Mouse (Mus musculus): ENCODE measurements at regions not wholly inside any gene's neighbourhood (a gene's known extent, or its start where the extent isn't known, plus 50 kb on each side); places are given as distances from the start of the nearest gene placed in this dataset.

DNA sequence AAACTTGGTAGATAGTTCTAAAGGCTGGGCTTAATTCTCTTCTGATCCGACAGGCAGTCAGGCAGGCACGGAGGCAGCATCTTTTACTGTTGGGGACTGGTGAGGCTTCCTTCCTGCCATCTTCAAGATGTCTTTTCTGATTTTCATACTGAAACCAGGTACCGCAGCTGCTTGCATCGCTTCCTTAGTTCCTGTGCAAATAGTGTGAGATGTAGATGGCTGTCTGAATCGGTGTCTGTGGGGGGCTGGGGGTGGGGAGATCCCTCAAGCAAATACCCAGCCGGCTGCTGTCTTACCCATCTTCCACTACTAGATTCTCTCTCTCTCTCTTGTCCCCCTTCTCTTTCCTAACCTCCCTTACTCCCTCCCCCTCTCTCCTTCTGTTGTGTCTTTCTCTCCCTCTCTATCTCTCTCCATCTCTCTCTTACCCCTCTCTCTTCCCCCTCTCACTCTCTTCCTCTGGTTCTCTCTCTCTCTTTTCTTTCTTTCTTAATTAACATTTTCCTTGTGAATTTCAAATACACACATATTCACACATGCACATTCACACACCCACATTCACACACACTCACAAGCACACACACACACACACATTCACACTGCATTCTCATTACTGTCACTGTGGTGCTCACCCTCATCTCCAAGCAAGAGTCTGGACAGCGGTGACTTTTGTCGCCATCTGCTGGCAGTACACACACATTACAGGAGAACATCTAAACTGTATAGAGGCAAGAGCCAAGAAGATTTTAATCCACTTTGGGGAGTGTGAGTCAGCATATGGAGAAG is 96.0 kb upstream of the Rasgrp1 start:
- Histone ChIP-seq H3K27ac (ENCODE audit: insufficient read depth, low read depth, low read length) (no peak overlapping the region), H3K27me3 (replicated peaks; ENCODE audit: control insufficient read depth, insufficient read depth, low read length) (no peaks in the 10 kb centered on the region), H3K4me1 (ENCODE audit: control insufficient read depth, insufficient read depth, low read length) (no peaks in the 10 kb centered on the region), H3K36me3 (ENCODE audit: control insufficient read depth, insufficient read depth, low read length) (no peaks in the 10 kb centered on the region), H3K4me3 (ENCODE audit: insufficient read depth, low read depth, low read length) (no peak overlapping the region)
- peak; percentile 65 for DNase-seq
- TF ChIP-seq POLR2A (IDR thresholded peaks at IDR 0.05; ENCODE audit: low read depth, low read length) (no peak), CTCF (conservative IDR thresholded peaks at IDR 0.05; ENCODE audit: insufficient read depth, insufficient read length, low read depth, low read length) (peak; percentile 92)
- 63% methylated on average over 8 of the region's 8 CpGs for WGBS

DNA sequence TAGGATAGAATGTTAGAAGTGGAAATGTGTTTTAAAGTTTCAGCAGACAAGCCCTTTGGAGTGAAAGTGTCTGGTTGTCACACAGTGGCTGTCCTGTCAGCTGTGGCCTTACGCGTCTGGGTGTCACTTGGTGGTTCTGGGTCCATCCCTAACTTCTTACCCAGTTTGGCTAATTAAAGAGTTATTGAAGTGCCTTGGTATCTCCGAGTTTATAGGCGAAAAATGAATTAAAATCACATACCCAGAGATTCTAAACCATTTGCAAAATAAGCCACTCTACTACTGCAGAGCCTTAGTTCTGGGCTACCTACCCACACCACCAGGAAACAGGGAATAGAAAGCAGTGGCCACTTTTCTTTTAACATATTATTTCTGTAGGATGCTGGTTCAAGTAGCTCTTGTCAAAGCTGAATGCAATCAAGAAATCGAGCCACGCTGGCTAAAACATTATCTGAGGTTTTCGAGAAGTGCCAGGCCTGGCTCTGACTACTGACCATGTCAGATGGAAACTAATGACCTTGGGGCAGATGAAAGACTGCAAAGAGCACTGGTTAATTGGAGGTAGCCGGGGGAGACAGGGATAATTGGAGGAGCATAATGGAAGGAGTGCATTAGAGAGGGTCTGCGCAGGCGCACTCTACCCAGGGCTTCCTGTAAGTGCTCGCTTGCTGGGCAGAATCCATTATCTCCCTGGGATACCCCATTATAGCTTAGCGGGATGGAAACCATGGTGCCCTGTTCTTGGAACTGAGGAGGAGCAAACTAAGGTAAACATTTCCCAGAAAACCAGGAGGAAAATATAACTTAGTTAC is 96.8 kb upstream of the Rasgrp1 start:
- H3K4me1 ChIP-seq (ENCODE audit: control insufficient read depth, insufficient read depth, low read length): no peaks in the 10 kb centered on the region
- no peak for DNase-seq
- H3K36me3 ChIP-seq (ENCODE audit: control insufficient read depth, insufficient read depth, low read length): no peaks in the 10 kb centered on the region
- TF ChIP-seq POLR2A (IDR thresholded peaks at IDR 0.05; ENCODE audit: low read depth, low read length) (no peak), CTCF (conservative IDR thresholded peaks at IDR 0.05; ENCODE audit: insufficient read depth, insufficient read length, low read depth, low read length) (no peak)
- H3K27me3 ChIP-seq (replicated peaks; ENCODE audit: control insufficient read depth, insufficient read depth, low read length): no peaks in the 10 kb centered on the region
- no peak overlapping the region for H3K27ac ChIP-seq (ENCODE audit: insufficient read depth, low read depth, low read length)
- H3K4me3 ChIP-seq (ENCODE audit: insufficient read depth, low read depth, low read length): no peak overlapping the region
- WGBS: 67% methylated on average over 12 of the region's 12 CpGs

DNA sequence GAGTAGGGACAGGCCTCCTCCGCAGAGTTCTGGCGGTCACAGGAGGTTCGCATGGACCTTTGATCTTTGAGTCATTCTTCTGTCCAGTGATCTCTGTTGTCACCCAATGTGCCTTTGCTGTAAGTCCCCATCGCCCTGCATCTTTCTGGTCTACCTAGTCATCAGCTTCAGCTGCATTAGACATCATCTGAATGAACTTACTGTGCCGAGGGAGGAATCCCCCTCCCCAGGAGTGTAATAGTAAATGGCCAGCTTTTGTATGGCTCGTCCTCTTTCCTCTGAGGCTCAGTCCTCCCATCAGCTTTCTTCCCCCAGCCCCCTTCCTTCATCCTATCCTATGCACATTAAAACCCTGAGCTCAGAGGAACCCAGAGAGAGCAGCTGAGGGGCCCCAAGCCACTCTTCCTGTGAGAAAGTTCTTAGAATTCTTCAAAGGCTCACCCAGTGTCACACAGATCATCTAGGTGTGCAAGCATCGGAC is 98.0 kb upstream of the Rasgrp1 start:
- TF ChIP-seq POLR2A (IDR thresholded peaks at IDR 0.05; ENCODE audit: low read depth, low read length): no peak
- TF ChIP-seq CTCF (conservative IDR thresholded peaks at IDR 0.05; ENCODE audit: insufficient read depth, insufficient read length, low read depth, low read length): no peak
- no peak for DNase-seq
- H3K27me3 ChIP-seq (replicated peaks; ENCODE audit: control insufficient read depth, insufficient read depth, low read length): no peaks in the 10 kb centered on the region
- H3K4me1 ChIP-seq (ENCODE audit: control insufficient read depth, insufficient read depth, low read length): no peaks in the 10 kb centered on the region
- H3K27ac ChIP-seq (ENCODE audit: insufficient read depth, low read depth, low read length): no peak overlapping the region
- H3K36me3 ChIP-seq (ENCODE audit: control insufficient read depth, insufficient read depth, low read length): no peaks in the 10 kb centered on the region
- WGBS: 68% methylated on average over 7 of the region's 7 CpGs
- H3K4me3 ChIP-seq (ENCODE audit: insufficient read depth, low read depth, low read length): no peak overlapping the region

DNA sequence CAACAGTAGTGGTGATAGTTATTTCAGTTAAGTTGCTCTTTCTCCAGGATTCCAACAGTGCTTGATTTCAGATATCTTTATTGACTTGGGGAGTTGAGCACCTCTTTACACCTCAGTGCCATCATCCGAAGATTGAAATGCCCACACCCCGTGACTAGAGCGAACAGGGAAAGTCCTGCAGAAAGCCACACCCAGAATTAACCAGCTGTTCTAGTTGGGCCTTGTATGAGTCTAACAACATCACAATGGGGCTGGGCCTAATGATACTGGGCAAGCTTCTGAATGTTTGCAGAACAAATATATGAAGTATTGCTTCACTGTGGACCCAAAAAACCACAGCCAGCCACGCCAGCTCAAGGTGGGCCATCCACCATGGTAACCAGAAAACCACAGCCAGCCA is 100.1 kb upstream of the Rasgrp1 start:
- no peak for DNase-seq
- 71% methylated on average over 4 of the region's 4 CpGs for WGBS
- H3K4me1 ChIP-seq (ENCODE audit: control insufficient read depth, insufficient read depth, low read length): no peaks in the 10 kb centered on the region
- TF ChIP-seq CTCF (conservative IDR thresholded peaks at IDR 0.05; ENCODE audit: insufficient read depth, insufficient read length, low read depth, low read length): no peak
- TF ChIP-seq POLR2A (IDR thresholded peaks at IDR 0.05; ENCODE audit: low read depth, low read length): no peak
- H3K4me3 ChIP-seq (ENCODE audit: insufficient read depth, low read depth, low read length): no peak overlapping the region
- H3K27ac ChIP-seq (ENCODE audit: insufficient read depth, low read depth, low read length): no peak overlapping the region
- no peaks in the 10 kb centered on the region for H3K36me3 ChIP-seq (ENCODE audit: control insufficient read depth, insufficient read depth, low read length)
- H3K27me3 ChIP-seq (replicated peaks; ENCODE audit: control insufficient read depth, insufficient read depth, low read length): no peaks in the 10 kb centered on the region

DNA sequence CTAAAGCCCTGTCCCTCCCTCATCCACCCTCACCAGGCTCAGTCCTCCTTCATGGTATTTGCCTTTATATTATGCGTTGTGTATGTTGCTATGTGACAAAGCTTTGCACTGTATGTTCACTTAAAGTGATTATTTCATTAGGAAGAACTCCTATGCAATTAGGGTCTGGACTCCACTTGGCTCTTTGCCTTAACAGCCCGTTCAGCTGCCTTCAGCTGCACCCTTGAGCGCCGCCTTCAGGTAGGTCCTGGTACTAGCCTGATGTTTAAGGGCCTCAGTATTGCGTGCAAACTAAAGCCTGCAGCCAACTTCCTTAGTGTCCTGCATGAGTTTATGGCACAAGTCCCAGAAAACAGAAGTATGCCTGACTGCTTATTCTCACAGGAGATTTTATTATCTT is 101.9 kb upstream of the Rasgrp1 start:
- Histone ChIP-seq H3K36me3 (ENCODE audit: control insufficient read depth, insufficient read depth, low read length) (no peaks in the 10 kb centered on the region), H3K4me3 (ENCODE audit: insufficient read depth, low read depth, low read length) (no peak overlapping the region), H3K4me1 (ENCODE audit: control insufficient read depth, insufficient read depth, low read length) (no peaks in the 10 kb centered on the region), H3K27ac (ENCODE audit: insufficient read depth, low read depth, low read length) (no peak overlapping the region), H3K27me3 (replicated peaks; ENCODE audit: control insufficient read depth, insufficient read depth, low read length) (no peaks in the 10 kb centered on the region)
- no peak for TF ChIP-seq POLR2A (IDR thresholded peaks at IDR 0.05; ENCODE audit: low read depth, low read length)
- peak; percentile 37; the same call in 1 of the 2 replicates for TF ChIP-seq CTCF (conservative IDR thresholded peaks at IDR 0.05; ENCODE audit: insufficient read depth, insufficient read length, low read depth, low read length)
- WGBS: 30% methylated on average over 5 of the region's 5 CpGs
- peak; percentile 8 for DNase-seq

DNA sequence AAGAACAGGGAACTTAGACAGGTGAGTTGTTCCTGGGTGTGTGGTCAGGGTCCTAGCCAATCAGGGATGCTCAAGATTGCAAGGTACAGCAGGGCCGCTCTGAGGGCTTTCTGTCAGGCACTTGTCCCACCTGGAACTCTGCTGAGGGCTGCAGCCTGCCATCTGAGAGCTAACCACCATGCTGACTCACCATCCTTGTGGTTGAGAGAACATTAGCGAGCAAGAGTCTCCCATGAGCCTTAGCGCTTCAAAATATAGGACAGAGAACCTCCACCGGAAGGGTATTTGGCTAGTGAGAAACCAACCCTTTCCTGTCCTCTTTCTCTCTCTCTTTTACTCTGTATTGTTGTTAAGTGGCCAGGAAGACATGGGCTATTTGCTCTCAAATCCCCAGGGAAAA is 104.1 kb upstream of the Rasgrp1 start:
- DNase-seq: no peak
- TF ChIP-seq CTCF (conservative IDR thresholded peaks at IDR 0.05; ENCODE audit: insufficient read depth, insufficient read length, low read depth, low read length): no peak
- no peak for TF ChIP-seq POLR2A (IDR thresholded peaks at IDR 0.05; ENCODE audit: low read depth, low read length)
- no peaks in the 10 kb centered on the region for H3K4me1 ChIP-seq (ENCODE audit: control insufficient read depth, insufficient read depth, low read length)

More for the DNA sequence above, 104.1 kb upstream of the Rasgrp1 start:
- H3K27ac ChIP-seq (ENCODE audit: insufficient read depth, low read depth, low read length): no peak overlapping the region
- H3K4me3 ChIP-seq (ENCODE audit: insufficient read depth, low read depth, low read length): no peak overlapping the region
- 82% methylated on average over 4 of the region's 4 CpGs for WGBS
- no peaks in the 10 kb centered on the region for H3K27me3 ChIP-seq (replicated peaks; ENCODE audit: control insufficient read depth, insufficient read depth, low read length)
- H3K36me3 ChIP-seq (ENCODE audit: control insufficient read depth, insufficient read depth, low read length): no peaks in the 10 kb centered on the region

All from kidney, adult 2 months (tissue).